Mouse (Mus musculus): ENCODE data around the gene Fkbp6. TPM values are rescaled to one million over a fixed set of nuclear protein-coding genes. Genes with fewer than 3 reads are reported as not detected.

Gene Fkbp6
- polyA plus RNA-seq, 1 experiment from 2014 or later, result not detected

DNA sequence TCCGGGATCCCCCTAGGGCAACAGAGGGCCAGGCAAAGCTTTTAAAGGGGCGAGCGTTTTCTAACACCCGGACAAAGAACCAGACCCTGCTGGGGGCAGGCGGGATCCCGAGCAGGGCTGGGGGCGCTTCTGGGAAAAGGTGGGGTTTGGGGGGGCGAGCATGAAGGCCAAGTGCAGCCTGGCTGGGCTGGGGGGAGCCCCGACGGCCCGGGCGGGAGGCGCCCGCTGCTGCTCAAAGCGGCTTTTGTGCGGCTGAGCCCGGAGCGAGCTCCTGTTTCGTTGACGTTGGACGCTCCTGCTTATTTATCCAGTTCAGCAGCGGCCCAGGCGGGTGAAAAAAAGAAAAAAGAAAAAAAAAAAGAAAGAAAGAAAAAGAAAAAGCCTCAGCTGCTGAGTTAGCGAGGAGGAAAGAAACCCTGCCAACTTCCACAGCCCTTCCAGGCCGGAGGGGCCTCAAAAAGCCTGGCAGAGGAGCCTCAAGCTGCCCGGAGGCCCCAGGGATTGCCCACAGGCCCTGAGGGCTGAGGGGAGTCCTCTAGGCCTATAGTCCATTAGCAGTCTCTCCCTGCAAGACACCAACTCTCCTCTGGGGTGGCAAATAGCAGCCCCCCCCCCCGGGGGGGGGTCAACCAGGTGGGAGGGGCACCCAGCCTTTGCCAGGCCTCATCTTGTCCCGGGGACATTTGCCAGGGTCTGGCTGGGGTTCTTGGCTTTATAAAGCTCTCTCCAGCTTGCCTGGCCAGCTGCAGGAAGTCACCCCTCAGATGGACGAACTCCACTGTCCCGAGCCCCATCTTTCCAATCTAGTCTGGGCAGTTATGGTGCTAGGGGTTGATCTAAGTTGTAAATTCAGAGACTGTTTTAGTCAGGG is 91.3 kb downstream of the Fkbp6 start:
- Histone ChIP-seq H3K4me3 (ENCODE audit: low read depth, low read length) (no peak overlapping the region), H3K4me1 (ENCODE audit: control insufficient read depth, insufficient read depth, low read length) (peaks cover 10% of the 10 kb centered on the region), H3K4me2 (ENCODE audit: low read depth) (peak overlapping the region; percentile 22; the same call in 1 of the 2 replicates), H3K27ac (ENCODE audit: low read depth, low read length) (peak overlapping the region; percentile 75), H3K36me3 (ENCODE audit: control insufficient read depth, insufficient read depth, low read length) (no peaks in the 10 kb centered on the region), H3K27me3 (ENCODE audit: control insufficient read depth, insufficient read depth, low read length) (no peaks in the 10 kb centered on the region), H3K9ac (ENCODE audit: low read length) (peak overlapping the region; percentile 59), H3K9me3 (ENCODE audit: control insufficient read depth, low read length) (no peaks in the 10 kb centered on the region)
- WGBS, result 31% methylated on average over 30 of the region's 30 CpGs
- DNase-seq (ENCODE audit: low spot score) (peak; percentile 60), ATAC-seq (ENCODE audit: insufficient read depth, low FRiP score, low TSS enrichment) (no peak)

DNA sequence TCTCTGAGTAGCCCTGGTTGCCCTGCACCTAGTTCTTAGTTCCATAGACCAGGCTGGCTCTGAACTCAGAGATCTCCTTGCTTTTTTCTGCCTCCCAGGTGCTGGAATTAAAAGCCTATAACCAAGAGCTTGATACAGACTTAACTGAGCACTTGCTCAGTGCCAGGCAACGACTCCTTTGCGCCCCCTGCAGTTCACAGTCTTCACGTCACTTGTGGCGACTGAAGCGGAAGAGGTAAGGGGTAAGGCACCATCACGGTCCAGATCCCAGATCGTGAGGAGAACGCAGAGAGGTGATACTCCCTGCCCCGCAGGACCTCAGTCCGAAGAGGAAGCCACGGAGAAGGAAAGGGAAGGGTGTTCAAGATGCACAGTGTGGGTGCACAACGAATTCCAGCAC is 92.3 kb downstream of the Fkbp6 start:
- H3K4me2 ChIP-seq (ENCODE audit: low read depth), result no peak overlapping the region
- H3K4me1 ChIP-seq (ENCODE audit: control insufficient read depth, insufficient read depth, low read length), result peaks cover 13% of the 10 kb centered on the region
- H3K4me3 ChIP-seq (ENCODE audit: low read depth, low read length), result no peak overlapping the region
- no peaks in the 10 kb centered on the region for H3K36me3 ChIP-seq (ENCODE audit: control insufficient read depth, insufficient read depth, low read length)
- no peaks in the 10 kb centered on the region for H3K9me3 ChIP-seq (ENCODE audit: control insufficient read depth, low read length)
- H3K27ac ChIP-seq (ENCODE audit: low read depth, low read length), result no peak overlapping the region
- no peak for ATAC-seq (ENCODE audit: insufficient read depth, low FRiP score, low TSS enrichment)
- 84% methylated on average over 12 of the region's 12 CpGs for WGBS
- H3K27me3 ChIP-seq (ENCODE audit: control insufficient read depth, insufficient read depth, low read length), result no peaks in the 10 kb centered on the region
- no peak for DNase-seq (ENCODE audit: low spot score)
- H3K9ac ChIP-seq (ENCODE audit: low read length), result no peak overlapping the region

- ATAC-seq (ENCODE audit: insufficient read depth, low FRiP score, low TSS enrichment), result no peak
- H3K27ac ChIP-seq (ENCODE audit: low read depth, low read length), result no peak overlapping the region
- H3K4me1 ChIP-seq (ENCODE audit: control insufficient read depth, insufficient read depth, low read length), result peaks cover 13% of the 10 kb centered on the region
Measured at GRCm38 (mm10) chr5:135256166-135256565, 93.7 kb downstream of the Fkbp6 start.

GRCm38 (mm10) chr5:135253741-135254401 is 96.0 kb downstream of the Fkbp6 start:
- H3K27ac ChIP-seq (ENCODE audit: low read depth, low read length), result peak overlapping the region; percentile 89
- ATAC-seq (ENCODE audit: insufficient read depth, low FRiP score, low TSS enrichment), result peak; percentile 79
- peak; percentile 88 for DNase-seq (ENCODE audit: low spot score)
- peaks cover 4% of the 10 kb centered on the region; the same call in 1 of the 2 replicates for H3K27me3 ChIP-seq (ENCODE audit: control insufficient read depth, insufficient read depth, low read length)
- peak overlapping the region; percentile 45 for H3K9ac ChIP-seq (ENCODE audit: low read length)
- peaks cover 20% of the 10 kb centered on the region for H3K4me1 ChIP-seq (ENCODE audit: control insufficient read depth, insufficient read depth, low read length)
- H3K36me3 ChIP-seq (ENCODE audit: control insufficient read depth, insufficient read depth, low read length), result no peaks in the 10 kb centered on the region
- 3% methylated on average over 12 of the region's 12 CpGs for whole genome bisulfite sequencing
- H3K4me3 ChIP-seq (ENCODE audit: low read depth, low read length), result no peak overlapping the region
- H3K9me3 ChIP-seq (ENCODE audit: control insufficient read depth, low read length), result no peaks in the 10 kb centered on the region; the same call in 1 of the 2 replicates
- H3K4me2 ChIP-seq (ENCODE audit: low read depth), result peak overlapping the region; percentile 26

More at GRCm38 (mm10) chr5:135256166-135256565, 93.7 kb downstream of the Fkbp6 start:
- no peak overlapping the region for H3K9ac ChIP-seq (ENCODE audit: low read length)
- H3K36me3 ChIP-seq (ENCODE audit: control insufficient read depth, insufficient read depth, low read length), result no peaks in the 10 kb centered on the region
- no peak for DNase-seq (ENCODE audit: low spot score)
- WGBS, result 89% methylated on average over 3 of the region's 3 CpGs
- H3K4me2 ChIP-seq (ENCODE audit: low read depth), result no peak overlapping the region
- H3K27me3 ChIP-seq (ENCODE audit: control insufficient read depth, insufficient read depth, low read length), result no peaks in the 10 kb centered on the region
- H3K9me3 ChIP-seq (ENCODE audit: control insufficient read depth, low read length), result no peaks in the 10 kb centered on the region; the same call in 1 of the 2 replicates
- no peak overlapping the region for H3K4me3 ChIP-seq (ENCODE audit: low read depth, low read length)

DNA sequence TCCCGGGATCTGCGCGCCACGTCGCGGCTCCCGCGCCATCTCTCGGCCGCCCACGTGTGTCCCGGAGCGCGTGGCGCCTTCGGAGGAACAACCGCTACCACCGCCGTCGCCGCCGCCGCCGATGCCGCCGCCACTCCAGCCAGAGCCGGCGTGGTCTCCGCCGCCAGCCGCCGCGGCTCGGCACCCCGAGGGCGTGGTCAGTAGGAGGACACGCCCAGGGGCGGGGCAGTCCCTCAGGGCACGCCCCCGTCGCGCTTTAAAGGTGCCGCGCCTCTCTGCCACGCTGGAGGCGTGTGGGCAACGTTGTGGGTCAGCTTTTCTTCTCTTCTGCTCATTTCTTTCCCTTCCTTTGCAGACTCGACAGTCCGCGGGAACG is 98.8 kb downstream of the Fkbp6 start, which contains the start of gene Fzd9:
TSS of gene Fzd9 (minus strand) at position 152 of the 376 bp plus-strand sequence.
- no peak within 1 kb of the TSS for H3K27ac ChIP-seq (ENCODE audit: low read depth, low read length)
- peaks cover 4% of the 10 kb centered on the region; the same call in 1 of the 2 replicates for H3K27me3 ChIP-seq (ENCODE audit: control insufficient read depth, insufficient read depth, low read length)
- H3K9me3 ChIP-seq (ENCODE audit: control insufficient read depth, low read length), result no peaks in the 10 kb centered on the region; the same call in 1 of the 2 replicates
- ATAC-seq (ENCODE audit: insufficient read depth, low FRiP score, low TSS enrichment) (peak; percentile 56), DNase-seq (ENCODE audit: low spot score) (peak; percentile 92)
- H3K4me1 ChIP-seq (ENCODE audit: control insufficient read depth, insufficient read depth, low read length), result peaks cover 22% of the 10 kb centered on the region
- peak within 1 kb of the TSS; percentile 99 for H3K4me2 ChIP-seq (ENCODE audit: low read depth)
- WGBS, result under 1% methylated on average over 38 of the region's 51 CpGs
- no peaks in the 10 kb centered on the region for H3K36me3 ChIP-seq (ENCODE audit: control insufficient read depth, insufficient read depth, low read length)
- H3K9ac ChIP-seq (ENCODE audit: low read length), result peak within 1 kb of the TSS; percentile 67
- peak within 1 kb of the TSS; percentile 60 for H3K4me3 ChIP-seq (ENCODE audit: low read depth, low read length)

DNA sequence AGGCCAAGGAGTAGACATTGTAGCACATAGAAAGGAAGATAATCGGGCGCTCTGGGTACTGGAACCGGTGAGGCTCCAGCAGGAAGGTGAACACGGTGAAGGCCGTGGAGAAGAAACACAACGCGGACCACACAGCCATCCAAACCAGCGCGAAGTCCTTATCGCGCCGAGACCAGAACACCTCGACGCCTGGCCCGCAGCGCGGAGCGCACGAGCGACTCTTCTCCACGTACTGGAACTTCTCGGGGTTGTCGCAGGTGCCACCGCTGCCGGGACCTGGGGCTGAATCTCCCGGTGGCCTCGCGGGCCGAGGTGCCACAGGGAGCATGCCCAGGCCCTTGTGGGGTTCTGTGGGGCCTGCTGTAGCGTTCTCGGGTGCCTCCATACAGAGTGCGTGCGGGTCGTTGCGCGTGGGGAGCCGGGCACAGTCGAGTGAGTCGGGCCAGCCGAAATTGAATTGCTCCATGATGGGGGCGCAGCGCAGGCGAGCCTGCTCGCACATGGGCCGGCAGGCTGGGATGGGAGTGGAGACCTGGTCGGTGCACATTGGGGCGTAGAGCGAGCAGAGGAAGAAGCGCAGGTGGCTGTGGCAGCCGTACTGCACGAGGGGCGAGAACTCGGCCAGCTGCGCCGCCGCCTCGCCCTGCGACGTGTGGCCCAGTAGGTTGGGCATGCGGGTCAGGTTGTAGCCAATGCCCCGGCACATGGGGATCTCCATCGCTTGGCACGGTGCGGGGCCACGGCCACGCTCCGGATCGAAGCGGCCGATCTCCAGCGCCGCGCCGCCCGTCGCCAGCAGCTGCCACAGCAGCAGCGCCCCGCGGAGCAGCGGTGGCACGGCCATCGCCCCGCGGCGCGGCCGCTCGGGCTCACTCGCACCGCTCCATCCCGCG is 99.4 kb downstream of the Fkbp6 start:
- Histone ChIP-seq H3K4me2 (ENCODE audit: low read depth) (peak overlapping the region; percentile 99), H3K27ac (ENCODE audit: low read depth, low read length) (no peak overlapping the region), H3K36me3 (ENCODE audit: control insufficient read depth, insufficient read depth, low read length) (no peaks in the 10 kb centered on the region), H3K4me1 (ENCODE audit: control insufficient read depth, insufficient read depth, low read length) (peaks cover 22% of the 10 kb centered on the region), H3K9me3 (ENCODE audit: control insufficient read depth, low read length) (no peaks in the 10 kb centered on the region; the same call in 1 of the 2 replicates), H3K9ac (ENCODE audit: low read length) (peak overlapping the region; percentile 67), H3K4me3 (ENCODE audit: low read depth, low read length) (peak overlapping the region; percentile 60), H3K27me3 (ENCODE audit: control insufficient read depth, insufficient read depth, low read length) (peaks cover 4% of the 10 kb centered on the region; the same call in 1 of the 2 replicates)
- WGBS, result 2% methylated on average over 74 of the region's 92 CpGs
- peak; percentile 43 for DNase-seq (ENCODE audit: low spot score)
- ATAC-seq (ENCODE audit: insufficient read depth, low FRiP score, low TSS enrichment), result peak; percentile 18

GRCm38 (mm10) chr5:135248956-135249676 is 100.7 kb downstream of the Fkbp6 start:
- peaks cover 4% of the 10 kb centered on the region; the same call in 1 of the 2 replicates for H3K36me3 ChIP-seq (ENCODE audit: control insufficient read depth, insufficient read depth, low read length)
- peaks cover 18% of the 10 kb centered on the region for H3K4me1 ChIP-seq (ENCODE audit: control insufficient read depth, insufficient read depth, low read length)
- peak overlapping the region; percentile 2; the same call in 1 of the 2 replicates for H3K4me3 ChIP-seq (ENCODE audit: low read depth, low read length)
- no peak overlapping the region; the same call in 1 of the 2 replicates for H3K9ac ChIP-seq (ENCODE audit: low read length)
- H3K9me3 ChIP-seq (ENCODE audit: control insufficient read depth, low read length), result no peaks in the 10 kb centered on the region; the same call in 1 of the 2 replicates
- 84% methylated on average over 16 of the region's 16 CpGs for WGBS
- H3K4me2 ChIP-seq (ENCODE audit: low read depth), result peak overlapping the region; percentile 99
- H3K27ac ChIP-seq (ENCODE audit: low read depth, low read length), result no peak overlapping the region
- ATAC-seq (ENCODE audit: insufficient read depth, low FRiP score, low TSS enrichment) (no peak), DNase-seq (ENCODE audit: low spot score) (no peak)
- H3K27me3 ChIP-seq (ENCODE audit: control insufficient read depth, insufficient read depth, low read length), result peaks cover 4% of the 10 kb centered on the region; the same call in 1 of the 2 replicates

Data from neural tube, embryonic 11.5 days (tissue).